Mouse (Mus musculus): ENCODE results near the gene Cd81.

DNA sequence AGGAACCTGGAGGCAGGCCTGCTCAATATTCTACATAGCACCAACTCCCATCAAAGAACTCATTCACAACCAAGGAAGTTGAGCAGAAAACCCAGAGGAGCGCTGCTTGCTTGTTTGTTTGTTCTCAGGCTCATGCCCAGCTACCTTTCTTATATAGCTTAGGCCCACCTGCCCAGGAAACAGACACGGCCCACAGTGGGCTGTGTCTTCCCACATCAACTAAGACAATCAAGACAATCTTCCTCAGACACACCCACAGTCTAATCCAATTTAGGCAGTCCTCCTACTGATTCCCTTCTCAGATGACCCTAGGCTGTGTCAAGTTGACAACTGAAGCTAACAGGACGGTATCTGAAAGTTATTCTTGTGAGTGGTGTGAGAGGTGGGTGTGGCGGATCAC lies 53.5 kb downstream of the Cd81 start, which contains the start of gene Kcnq1:
- TF ChIP-seq CTCF (IDR thresholded peaks at IDR 0.05; ENCODE audit: low read depth, low read length) (no peak), POLR2A (IDR thresholded peaks at IDR 0.05; ENCODE audit: extremely low read depth, insufficient read depth, low read length) (no peak)

Measured in liver, adult 2 months (tissue).